Mouse (Mus musculus) olfactory bulb, adult 2 months (tissue): ENCODE data around the gene Ppp1r3c.

Experiments used
- CTCF ChIP-seq: fragments of 200-500 bp; IDR thresholded peaks from 2 replicates; pipeline ENCODE4 v1.5.1; 2012; ENCODE audit warnings: low read depth, mild to moderate bottlenecking, low read length, moderate library complexity; ENCODE audit not compliant: insufficient read depth
- POLR2A ChIP-seq: fragments of 200-500 bp; IDR thresholded peaks from 2 replicates; pipeline ENCODE4 v1.6.1; 2012; ENCODE audit warnings: mild to moderate bottlenecking, low read depth, low read length, moderate library complexity; ENCODE audit not compliant: insufficient read depth

DNA sequence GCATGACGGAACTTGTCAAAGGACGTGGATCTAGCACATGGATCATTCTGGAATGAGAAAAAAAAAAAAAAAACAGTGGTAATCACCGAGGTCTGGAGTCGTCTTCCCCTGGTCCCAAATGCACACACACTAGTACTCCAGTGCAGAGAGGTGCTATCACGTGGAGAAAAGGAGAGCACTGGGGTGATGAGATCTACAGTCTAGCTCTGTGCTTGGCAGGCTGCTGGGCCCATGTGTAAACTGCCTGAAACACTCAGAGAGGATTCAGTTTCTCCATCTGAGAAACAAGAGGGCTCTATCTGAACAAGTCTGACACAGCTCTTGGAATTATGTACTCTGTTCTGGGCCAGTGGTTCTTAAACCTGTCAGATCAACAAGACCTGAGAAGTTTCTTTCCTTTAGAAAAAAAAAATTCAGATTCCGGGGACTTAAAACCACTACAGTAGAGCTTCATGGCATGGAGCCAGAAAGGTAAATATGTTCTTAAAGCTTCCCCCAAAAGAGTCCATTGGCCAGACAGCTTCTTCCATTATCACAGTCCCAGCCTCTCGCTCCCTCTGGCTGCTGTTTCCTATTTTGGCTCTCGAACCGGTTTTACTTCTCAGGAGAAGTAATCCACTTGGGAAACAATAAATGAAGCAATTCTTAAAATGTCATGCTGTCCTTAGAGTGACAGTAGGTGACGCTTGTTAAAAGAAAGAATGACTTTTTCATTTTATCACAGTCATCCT lies 2.0 kb downstream of the Ppp1r3c start:
- TF ChIP-seq CTCF (no peak), POLR2A (no peak)
